Mouse (Mus musculus) kidney, postnatal 4 days (tissue): Measurements from ENCODE around the gene Gm45717.

Experiments
- DNase-seq, 2 experiments: peaks; one replicate each; pipeline ENCODE4 v3.0.0; 2021; ENCODE audit warnings: mixed read lengths in 2 of 2

The Gm45717 gene

DNA sequence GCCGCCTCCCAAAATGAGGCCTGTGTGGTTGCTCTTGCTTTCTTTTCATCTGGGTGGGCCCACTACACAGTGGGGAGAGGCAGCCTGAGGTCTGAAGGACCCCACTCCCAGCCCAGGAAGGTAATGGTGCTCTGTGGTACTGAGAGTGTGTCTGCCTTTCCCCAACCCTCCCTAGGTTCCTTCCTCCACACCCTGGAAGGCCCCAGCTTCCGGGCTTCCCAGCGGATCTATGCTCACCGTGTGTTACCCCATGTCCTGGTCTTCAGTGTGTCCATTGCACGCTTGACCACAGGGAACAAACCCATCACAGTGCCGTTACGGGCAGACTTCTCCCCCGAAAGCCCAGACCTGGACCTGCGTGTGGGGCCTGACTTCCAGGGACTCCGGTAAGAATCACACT, 12.9 kb downstream of the Gm45717 start:
- peak in 1 of 2 experiments; percentile 6 for DNase-seq

DNA sequence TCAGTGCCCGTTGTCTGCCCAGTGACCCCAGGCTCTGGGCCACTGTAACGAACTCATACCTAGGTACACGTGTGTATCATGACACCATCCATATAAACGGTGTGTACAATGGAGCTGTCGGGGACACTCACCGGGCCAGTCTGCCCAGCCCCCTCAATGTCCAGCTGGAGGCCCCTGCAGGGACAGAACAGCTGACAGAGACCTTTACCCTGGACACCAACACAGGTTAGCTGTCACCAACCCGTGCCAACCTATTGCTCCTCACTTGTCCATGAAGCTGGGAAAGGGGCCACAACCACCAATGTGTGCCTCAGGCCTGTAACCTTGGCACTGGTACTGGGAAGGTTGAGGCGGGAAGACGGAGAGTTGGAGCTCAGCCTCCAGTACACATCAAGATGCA, 13.4 kb downstream of the Gm45717 start:
- no peak for DNase-seq

DNA sequence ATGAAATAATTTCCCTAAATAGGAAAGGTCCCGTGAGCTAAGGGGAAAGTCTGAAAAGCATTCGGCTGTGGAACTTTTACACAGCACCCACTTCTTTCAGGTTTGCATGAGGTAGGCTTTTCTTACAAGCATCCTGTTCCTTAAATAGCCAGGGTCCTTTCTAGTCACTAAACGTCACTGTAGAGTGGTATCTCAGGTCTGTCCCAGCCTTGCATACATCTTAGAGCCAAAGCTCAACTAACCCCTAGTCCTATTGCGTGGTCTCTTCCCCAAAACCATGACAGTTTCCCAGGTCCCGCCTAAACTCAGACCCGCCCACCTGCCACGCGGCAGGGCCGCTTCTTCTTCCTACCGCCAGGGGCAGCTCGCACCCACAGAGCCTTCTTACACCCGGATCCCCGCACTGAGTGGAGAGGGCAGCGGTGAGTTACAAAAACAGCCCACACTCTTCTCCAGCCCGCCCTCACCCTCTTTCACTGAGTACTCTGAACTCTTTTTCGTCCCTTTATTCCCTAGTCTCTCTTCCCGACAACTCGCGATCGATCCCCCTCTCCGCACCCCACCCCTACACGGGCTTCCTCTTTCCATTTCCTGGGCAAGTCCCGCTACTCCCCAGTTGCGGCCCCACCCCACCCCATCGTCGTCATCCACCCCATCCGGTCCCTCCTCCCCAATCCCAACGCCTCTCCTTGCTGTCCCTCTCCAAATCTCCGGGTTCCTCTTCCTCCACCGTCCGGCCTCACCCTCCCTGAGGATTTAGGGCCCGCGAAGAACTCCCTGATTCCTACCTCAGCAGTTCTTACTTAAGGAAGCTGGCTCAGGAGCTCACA, 14.3 kb downstream of the Gm45717 start, which contains the start of gene Pgghg:
Pgghg (plus strand) TSS at position 170 of the 830 bp plus-strand sequence.
- peak; percentile 89 to 93 for DNase-seq

DNA sequence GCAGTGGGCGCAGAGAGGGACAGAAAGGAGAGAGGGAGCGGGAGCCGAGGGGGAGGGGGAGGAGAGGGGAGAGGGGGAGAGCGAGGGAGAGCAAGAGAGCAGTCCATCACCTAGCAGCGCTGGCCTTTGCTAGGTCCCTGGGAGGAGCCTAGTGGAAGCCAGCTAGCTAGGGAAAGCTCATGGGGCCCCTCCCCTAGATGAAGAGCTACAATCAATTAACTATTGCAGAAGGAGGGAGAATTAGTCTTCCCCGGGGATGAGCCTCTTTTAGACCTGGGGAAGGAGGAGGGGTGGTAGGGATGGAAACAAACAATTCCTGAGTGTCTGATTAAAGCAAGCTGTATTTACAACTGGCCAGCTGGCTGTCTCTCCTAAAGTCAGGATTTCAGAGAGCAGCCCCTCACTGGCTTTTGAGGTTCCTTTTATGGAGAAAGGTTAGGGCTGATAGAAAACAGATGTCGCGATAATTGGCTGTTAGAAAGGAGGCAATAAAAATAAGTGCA, 16.0 kb downstream of the Gm45717 start:
- DNase-seq: peak; percentile 53 to 67

DNA sequence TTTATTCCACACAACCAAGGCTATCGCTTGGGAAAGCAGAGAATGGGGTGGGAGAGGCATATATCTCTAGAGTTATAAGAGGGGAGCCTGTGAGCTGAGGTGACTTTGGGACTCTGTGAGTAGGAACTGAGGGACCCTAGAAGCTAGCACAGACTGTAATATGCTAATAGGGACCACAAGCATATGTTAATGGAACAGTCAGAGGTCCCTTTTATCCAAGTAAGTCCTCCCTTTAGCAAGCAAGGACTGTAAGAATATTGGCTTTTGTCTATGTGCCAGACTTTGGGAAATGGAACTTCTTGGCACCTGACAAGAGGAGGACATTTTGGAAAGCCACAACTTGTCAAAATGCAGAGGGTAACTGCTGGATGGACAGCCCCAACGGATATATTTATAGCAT, 16.8 kb downstream of the Gm45717 start:
- DNase-seq: no peak

DNA sequence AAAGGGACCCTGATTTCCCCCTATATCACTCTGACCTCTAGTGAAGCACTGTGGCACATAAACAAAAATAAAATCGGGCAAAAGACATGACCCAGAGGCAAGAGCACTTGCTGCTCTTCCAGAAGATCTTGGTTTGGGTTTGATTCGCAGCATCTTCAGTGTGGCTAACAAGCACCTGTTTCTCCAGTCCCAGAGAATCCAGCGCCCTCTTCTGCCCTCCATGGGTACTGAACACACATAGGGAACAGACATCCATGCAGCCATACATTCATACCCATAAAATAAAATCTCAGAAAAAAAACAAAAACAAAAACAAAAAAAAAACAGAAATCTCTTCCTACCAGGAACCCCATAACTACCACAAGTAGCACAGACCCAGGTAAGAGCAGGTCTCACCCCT, 17.3 kb downstream of the Gm45717 start:
- DNase-seq: peak in 1 of 2 experiments; percentile 40

DNA sequence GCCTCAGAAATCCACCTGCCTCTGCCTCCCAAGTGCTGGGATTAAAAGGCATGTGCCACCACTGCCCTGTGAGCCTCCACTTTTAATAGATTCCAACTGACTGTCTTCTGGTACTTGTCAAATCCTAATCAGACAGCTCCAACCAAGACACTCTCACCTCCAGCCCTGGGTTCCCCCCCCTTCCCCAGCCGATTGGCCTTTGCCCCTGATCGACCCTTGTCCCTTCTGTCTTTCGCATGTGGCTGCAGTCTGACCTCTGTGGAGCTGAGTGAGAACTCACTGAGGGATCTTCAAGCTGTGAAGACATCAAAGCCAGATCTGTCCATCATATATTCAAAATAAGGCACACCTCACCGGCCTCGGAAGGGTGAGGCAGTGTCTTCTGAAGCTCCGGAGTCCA, 28.6 kb downstream of the Gm45717 start:
- DNase-seq: no peak

DNA sequence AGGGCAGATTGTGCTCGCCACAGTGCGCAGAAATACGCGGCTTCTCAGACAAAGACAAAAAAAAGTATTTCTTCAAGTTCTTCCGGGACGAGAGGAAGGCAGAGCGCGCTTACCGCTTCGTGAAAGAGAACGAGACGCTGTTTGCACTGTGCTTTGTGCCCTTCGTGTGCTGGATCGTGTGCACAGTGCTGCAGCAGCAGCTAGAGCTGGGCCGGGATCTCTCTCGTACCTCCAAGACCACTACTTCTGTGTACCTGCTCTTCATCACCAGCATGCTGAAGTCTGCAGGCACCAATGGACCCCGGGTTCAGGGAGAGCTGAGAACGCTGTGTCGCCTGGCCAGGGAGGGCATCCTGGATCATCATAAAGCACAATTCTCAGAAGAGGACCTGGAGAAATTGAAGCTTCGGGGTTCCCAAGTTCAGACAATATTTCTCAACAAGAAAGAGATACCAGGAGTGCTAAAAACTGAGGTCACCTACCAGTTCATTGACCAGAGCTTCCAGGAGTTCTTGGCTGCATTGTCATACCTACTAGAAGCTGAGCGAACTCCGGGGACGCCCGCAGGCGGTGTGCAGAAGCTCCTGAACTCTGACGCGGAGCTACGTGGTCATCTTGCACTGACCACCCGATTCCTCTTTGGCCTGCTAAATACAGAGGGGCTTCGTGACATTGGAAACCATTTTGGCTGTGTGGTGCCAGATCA, 32.5 kb downstream of the Gm45717 start:
- DNase-seq: no peak

DNA sequence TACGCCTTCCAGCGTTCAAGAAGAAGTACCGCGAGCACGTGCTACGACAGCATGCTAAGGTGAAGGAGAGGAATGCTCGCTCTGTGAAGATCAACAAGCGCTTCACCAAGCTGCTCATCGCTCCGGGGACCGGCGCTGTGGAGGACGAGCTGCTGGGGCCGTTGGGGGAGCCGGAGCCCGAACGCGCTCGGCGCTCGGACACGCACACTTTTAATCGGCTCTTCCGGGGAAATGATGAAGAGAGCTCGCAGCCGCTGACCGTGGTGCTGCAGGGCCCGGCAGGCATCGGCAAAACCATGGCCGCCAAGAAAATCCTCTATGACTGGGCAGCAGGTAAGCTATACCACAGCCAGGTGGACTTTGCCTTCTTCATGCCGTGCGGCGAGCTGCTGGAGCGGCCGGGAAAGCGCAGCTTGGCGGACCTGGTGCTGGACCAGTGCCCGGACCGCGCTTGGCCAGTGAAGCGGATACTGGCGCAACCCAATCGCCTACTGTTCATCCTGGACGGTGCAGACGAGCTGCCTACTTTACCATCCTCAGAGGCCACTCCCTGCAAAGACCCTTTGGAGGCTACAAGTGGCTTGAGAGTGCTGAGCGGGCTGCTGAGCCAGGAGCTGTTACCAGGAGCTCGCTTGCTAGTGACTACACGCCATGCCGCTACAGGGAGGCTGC, 33.2 kb downstream of the Gm45717 start:
- DNase-seq: peak; percentile 76 to 86

DNA sequence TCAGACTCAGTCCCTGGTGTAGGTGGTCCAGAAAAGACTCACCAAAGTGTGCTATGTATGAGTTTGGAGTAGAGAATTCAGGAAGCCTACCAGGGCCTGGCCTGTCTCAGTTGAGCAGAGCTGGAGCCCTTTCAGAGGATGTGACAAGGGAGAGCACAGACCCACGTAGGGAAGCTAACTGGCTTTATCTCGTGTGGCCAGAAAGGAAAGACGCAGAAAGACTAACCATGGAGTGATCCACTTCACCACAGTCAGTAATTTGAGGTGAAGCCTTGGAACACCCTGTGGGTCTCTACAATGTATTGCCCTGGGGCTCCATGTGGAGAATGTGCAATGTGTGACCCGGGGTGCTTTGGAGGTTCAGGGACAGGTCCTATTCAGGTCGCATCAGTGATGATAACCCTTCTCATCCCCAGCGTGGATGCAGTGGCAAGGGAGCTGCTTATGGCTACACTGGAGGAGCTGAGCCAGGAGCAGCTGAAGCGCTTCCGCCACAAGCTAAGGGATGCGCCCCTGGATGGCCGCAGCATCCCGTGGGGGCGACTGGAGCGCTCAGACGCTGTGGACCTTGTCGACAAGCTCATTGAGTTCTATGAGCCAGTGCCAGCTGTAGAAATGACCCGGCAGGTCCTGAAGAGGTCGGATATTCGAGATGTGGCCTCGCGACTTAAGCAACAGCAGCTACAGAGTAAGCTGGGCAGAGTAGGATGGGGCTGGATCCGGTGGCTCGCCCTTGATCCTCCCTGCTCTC, 34.3 kb downstream of the Gm45717 start:
- DNase-seq: peak in 1 of 2 experiments; percentile 33

DNA sequence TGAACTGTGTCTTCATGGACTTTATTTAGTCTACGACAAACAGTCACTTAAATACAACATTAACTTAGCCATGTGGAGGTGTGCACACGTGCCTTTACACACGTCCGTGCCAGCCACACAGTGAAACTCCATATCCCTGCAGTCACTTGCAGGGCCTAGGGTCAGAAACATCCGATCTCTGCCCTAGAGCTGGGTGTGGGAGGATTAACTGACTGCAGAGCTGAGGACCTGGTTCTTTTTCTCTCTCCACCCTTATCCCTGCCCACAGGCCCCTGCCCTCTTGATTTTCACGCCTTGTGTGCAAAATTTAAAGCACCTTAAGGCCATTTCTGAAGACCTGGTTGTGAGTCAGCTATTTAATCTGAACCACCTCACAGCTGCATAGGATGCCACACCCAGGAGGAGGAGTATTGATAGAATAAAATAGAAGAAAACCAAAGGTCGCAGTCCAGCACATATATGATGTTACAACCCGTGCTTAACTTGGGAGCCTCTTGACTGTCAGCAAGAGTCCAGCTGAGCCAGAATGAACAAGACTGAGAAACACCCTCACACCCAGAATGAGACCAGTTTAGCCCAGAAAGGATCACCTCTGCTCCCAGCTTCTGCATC, 35.2 kb downstream of the Gm45717 start, which contains the start of gene Nlrp6:
Nlrp6 (plus strand) TSS at position 485 of the 612 bp plus-strand sequence.
- DNase-seq: no peak

DNA sequence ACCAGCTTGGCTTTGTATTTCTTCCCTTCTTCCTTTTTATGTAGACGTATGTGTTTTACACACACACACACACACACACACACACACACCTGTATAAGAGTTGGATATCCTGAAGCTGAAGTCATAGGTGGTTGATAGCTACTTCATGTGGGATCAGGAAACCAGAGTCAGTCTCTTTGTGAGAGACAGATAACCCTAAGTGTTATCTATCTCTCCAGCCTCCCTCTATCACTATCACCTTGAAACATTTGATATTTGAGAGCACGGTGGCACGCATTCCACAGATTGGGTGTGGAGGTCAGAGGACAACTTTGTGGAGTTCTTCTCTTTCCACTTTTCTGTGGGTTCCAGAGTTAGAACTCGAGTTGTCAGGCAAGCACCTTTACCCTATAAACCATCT, 35.8 kb downstream of the Gm45717 start:
- no peak for DNase-seq

DNA sequence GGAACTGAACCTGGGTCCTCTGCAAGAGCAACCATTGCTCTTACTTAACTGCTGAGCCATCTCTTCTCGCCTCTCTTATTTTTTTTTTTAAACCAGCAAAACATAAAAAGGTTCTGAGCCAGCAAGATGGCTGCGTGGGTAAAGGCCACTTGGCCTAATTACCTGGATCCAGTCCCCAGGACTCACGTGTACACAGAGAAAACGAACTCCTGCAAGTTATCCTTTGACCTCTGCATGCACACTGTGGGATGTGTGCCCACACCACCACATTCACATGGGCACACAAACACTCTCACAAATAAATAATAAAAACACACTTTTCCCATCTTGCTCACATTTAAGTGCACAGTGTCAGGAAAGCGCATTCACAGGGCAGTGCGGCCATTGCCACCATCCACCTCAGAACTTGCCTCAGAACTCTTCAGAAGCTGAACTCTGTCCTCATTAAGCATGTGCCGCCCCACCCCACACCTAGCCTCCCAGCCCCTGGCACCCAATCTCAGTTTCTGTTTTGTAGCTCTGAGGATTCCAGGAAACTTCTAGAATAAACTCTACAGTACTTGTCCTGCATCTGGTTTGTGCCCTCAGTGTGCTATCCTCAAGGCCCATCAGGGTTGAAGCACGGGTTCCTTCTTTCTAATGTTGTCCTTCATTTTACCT, 41.6 kb downstream of the Gm45717 start:
- no peak for DNase-seq

DNA sequence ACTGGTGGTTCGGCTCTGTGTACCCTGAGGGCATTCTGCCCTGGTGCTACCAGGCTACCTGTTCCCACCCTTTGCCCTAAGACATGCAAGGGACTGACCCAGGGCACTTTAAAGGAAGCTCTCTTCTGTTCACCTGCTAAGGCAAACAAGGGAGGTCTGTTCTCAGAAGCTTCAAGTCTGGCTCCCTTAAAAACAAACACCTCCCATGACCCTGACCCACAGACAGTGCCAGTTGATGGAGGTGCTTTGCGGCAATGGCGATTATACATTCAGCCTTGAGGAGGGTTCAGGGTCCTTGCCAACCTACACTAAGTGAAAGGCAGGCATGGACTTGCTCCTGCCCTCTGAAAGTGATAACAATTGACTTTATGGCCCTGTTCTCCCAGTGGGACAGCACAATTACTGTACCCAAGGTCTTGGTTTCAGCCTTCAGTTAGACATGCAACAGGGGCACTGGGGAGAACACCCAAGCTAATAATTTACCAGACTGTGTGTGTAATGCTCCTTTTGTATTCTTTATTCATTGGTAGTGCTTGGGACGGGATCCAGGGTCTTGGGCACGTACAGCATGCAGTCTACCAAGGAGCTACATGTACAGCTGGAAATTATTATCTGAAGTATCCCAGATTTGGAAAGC, 42.8 kb downstream of the Gm45717 start:
- DNase-seq: peak in 1 of 2 experiments; percentile 28

DNA sequence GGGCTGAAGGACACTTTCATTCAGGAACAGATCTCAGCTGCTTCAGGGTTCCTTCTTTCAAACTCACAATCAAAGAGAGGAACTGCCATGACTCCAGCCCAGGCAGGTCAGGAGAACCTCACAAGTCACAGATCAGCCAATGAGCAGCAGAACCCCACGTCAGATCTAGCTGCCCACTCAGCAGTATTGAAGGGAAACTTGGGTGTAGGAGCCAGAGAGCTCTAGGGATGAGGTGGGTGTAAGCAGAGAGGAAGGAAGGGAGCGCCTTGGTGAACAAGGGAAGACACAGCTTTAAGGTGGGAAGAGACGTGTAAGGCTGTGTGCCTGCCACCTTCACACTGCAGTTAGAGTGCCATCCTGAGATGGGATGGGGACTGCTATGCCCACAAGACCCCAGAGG, 43.4 kb downstream of the Gm45717 start:
- no peak for DNase-seq

DNA sequence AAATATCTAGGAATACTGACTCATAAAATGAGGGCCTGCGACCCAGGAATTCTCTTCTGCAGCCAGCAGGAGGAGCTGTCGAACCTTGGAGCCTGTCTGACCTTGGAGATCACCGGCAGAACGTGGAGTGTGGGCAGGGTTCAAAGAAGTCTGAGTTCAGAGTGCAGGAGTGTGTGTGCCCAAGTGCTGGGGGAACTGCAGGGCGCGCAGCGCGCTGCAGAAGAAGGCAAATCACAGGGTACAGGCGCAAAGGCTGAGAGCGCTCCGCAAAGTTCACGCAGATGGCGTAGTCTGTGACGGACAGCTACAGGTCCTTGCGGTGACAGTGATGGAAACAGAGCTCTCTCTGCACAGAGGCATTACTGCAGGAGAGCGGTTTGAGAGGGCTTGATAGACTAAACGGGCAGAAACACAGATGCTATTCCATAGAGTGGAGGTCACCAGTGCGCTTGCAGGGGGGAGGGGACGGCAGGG, 47.1 kb downstream of the Gm45717 start:
- DNase-seq: peak; percentile 88 to 91

DNA sequence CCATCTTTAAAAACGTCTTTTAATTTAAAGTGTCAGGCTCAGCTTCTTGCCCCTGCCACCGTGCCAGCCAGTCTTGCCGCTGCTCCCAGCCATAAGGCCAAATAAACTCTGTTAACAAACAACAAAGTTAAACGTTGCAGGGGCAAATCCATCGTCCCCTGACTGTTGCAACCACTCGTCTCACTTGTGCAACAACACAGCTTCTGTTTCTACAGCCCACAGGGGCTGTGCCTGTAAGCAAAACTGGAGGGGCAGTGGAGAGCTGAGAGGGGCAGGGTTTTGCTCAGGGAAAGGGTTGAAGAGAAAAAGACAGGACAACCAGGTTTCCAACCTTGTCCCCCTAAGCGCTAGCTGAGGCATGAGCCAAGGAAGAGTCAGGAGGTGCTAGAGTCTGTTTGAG, 47.6 kb downstream of the Gm45717 start:
- DNase-seq: no peak

DNA sequence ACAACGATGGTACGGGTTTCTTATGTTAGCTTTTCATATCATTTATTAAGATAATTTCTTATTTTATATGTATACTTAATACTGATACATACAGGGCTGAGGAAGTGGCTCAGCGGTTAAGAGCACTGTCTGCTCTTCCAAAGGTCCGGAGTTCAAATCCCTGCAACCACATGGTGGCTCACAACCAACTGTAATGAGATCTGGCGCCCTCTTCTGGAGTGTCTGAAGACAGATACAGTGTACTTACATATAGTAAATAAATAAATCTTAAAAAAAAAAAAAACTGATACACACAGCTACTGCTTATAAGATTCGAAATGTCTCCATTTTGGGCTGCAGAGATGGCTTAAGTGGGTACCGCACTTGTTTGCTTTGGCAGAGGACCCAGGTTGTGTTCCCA, 48.0 kb downstream of the Gm45717 start:
- DNase-seq: no peak

DNA sequence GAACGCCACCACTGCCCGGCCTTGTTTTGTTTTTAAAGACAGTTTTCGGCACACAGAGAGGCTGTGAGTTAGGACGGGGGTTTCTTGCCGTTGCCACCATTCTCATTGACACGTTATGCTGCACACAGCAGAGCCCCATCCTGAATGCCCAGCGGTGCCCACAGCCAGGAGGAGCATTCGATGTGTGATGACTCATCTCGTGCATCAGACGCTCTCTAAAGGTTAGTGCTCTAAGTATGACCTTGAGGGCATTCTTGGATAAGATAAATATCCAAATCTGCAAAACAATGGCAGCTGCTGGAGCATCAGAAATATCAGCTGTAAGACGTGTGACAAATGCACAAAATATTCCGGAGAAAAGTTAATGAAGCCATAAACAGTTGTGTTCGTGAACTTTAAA, 48.6 kb downstream of the Gm45717 start:
- DNase-seq: no peak

DNA sequence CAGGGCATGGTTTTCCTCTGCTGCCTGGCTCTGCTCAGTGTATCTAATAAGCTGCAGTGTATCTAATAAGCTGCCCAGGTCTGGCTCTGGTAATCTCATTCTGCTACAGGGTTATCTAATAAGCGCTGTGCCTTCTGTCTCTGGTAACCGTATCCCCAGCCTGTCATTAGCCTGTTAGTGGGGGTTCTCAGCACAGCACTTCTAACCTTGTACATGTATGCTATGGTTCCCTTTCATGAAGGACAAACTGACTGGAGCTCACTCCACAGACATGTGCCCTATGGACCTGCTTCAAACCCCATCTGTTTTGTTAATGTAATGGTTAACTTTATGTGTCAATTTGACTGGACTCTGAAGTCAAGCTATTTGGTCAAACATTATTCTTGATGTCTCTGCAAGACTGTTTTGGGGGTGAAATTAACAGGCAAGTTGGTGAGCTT, 50.1 kb downstream of the Gm45717 start:
- DNase-seq: no peak

DNA sequence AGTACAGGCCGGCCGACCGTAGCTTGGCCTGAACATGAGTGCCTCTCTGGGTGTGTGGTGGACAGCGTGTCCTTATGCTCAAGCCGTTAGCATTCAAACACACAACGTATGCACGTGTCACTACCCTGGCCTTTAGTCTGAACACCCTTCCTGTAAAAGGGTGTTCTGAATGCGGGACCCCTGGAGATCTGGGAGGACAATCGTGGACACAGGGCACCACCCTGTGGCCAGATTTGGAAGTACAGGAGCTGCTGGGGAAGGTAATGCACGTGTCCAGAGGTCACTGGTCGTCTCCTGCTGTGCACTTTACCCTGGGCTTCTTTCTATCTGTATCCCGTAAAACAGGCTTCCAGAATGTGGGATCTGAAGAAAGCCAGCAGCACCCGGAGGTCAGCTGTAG, 52.5 kb downstream of the Gm45717 start:
- DNase-seq: peak; percentile 91 to 92
